Mouse (Mus musculus): ENCODE results near the gene Cidec. TPM values are rescaled to one million over a fixed set of nuclear protein-coding genes. Genes with fewer than 3 reads are reported as not detected.

The Cidec gene
- polyA plus RNA-seq, 1 experiment = not detected

DNA sequence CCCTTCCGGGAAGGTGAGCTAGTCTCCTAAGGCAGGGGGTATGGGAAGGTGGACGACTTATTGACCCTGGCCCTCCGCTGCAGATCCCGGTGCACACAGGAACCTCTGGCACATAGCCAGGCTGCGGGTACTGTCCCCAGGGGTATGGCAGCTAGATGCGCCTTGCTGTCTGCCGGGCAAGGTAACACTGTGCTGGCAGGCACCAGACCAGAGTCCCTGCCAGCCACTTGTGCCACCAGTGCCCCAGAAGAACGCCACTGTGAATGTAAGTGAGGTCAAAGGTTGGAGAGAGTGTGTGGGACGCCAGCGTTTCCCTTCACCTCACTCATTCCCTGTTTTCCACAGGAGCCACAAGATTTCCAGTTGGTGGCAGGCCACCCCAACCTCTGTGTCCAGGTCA lies 43.3 kb upstream of the Cidec start:
- Histone ChIP-seq H3K27me3 (ENCODE audit: control insufficient read depth, insufficient read depth, insufficient read length) (no peaks in the 10 kb centered on the region), H3K4me3 (ENCODE audit: insufficient read depth, poor library complexity, severe bottlenecking) (no peak overlapping the region), H3ac (ENCODE audit: control insufficient read depth, insufficient read length, low read depth) (no peak overlapping the region), H3K79me2 (ENCODE audit: control insufficient read depth, insufficient read depth) (no peaks in the 10 kb centered on the region), H3K79me3 (ENCODE audit: low read depth) (no peaks in the 10 kb centered on the region), H3K36me3 (ENCODE audit: control insufficient read depth, insufficient read depth) (no peaks in the 10 kb centered on the region)
- no peak for TF ChIP-seq CEBPB (IDR thresholded peaks at IDR 0.05; ENCODE audit: low read depth)
- TF ChIP-seq MAX (IDR thresholded peaks at IDR 0.05) = no peak
- TF ChIP-seq USF1 (IDR thresholded peaks at IDR 0.05; ENCODE audit: low read depth) = no peak
- TF ChIP-seq CTCF (IDR thresholded peaks at IDR 0.05; ENCODE audit: control insufficient read depth, insufficient read depth, insufficient read length) = no peak
- no peak for TF ChIP-seq MYOG (IDR thresholded peaks at IDR 0.05; ENCODE audit: control insufficient read depth, extremely low read depth, insufficient read length)
- no peak for TF ChIP-seq FOSL1 (IDR thresholded peaks at IDR 0.05; ENCODE audit: insufficient read depth, low read length, poor library complexity, severe bottlenecking)
- no peak for TF ChIP-seq MYOD1 (IDR thresholded peaks at IDR 0.05; ENCODE audit: control insufficient read depth, insufficient read length, low read depth)

DNA sequence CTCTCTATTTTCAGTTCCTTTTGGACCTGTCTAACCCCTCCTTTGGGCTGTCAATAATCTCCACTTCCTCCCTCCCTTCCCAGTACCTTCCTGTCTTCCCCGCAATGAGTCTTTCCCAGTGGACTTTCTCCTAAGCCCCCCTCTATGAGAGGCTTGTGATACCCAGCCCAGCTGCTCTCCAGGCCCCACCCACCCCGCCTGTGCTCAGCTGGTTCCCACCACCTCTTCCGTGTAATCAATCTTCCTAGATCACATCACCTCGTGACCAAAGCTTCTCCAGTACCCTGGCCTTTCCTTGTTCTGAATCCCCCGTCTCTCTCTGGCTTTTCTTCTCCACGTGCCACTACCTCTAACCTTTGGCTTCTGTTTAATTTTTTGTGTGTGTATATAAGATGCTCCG lies 41.8 kb upstream of the Cidec start:
- Histone ChIP-seq H3K27me3 (ENCODE audit: control insufficient read depth, insufficient read depth, insufficient read length) (no peaks in the 10 kb centered on the region), H3K4me3 (ENCODE audit: insufficient read depth, poor library complexity, severe bottlenecking) (no peak overlapping the region), H3K36me3 (ENCODE audit: control insufficient read depth, insufficient read depth) (no peaks in the 10 kb centered on the region), H3ac (ENCODE audit: control insufficient read depth, insufficient read length, low read depth) (no peak overlapping the region), H3K79me2 (ENCODE audit: control insufficient read depth, insufficient read depth) (no peaks in the 10 kb centered on the region), H3K79me3 (ENCODE audit: low read depth) (no peaks in the 10 kb centered on the region)
- TF ChIP-seq CTCF (IDR thresholded peaks at IDR 0.05; ENCODE audit: control insufficient read depth, insufficient read depth, insufficient read length) (no peak), MYOD1 (IDR thresholded peaks at IDR 0.05; ENCODE audit: control insufficient read depth, insufficient read length, low read depth) (no peak), FOSL1 (IDR thresholded peaks at IDR 0.05; ENCODE audit: insufficient read depth, low read length, poor library complexity, severe bottlenecking) (no peak)

DNA sequence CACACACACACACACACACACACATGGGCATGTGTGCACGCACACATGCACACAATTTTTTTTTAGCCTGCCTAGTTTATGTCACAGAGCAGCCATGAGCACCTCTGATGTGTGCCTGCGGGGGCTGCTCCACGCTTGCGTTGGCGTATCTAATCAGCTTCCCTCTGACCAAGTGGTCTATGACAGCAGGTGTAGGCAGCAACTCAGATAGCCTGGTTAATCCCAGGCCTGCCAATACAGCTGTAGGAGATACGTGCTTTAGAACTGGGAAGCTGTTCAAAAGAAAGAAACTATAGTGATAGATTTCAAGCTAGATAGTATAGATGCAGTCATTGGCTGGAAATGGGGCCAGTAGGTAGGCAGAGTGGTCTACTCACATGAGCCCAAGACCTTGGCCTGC lies 38.2 kb upstream of the Cidec start:
- no peaks in the 10 kb centered on the region for H3K27me3 ChIP-seq (ENCODE audit: control insufficient read depth, insufficient read depth, insufficient read length)
- H3K36me3 ChIP-seq (ENCODE audit: control insufficient read depth, insufficient read depth) = no peaks in the 10 kb centered on the region

DNA sequence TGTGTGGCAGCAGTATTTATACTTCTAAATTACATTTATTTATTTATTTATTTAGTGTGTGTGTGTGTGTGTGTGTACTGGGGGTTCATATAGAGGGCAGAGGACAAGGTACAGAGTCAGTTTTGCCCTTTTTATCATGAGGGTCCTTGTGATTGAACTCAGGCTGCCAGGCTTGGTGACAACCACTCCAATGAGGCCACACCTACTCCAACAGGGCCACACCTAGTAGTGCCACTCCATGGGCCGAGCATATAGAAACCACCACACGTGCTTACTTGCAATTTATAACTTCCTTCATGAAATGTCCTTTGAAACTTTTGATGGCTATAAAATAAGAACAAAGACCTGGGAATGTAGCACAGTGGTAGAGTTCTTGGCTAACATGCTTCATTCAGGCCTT lies 37.7 kb upstream of the Cidec start:
- H3K79me3 ChIP-seq (ENCODE audit: low read depth) = peaks cover 1% of the 10 kb centered on the region
- H3K27me3 ChIP-seq (ENCODE audit: control insufficient read depth, insufficient read depth, insufficient read length) = no peaks in the 10 kb centered on the region

More for the DNA sequence above, 38.2 kb upstream of the Cidec start:
- TF ChIP-seq MAX (IDR thresholded peaks at IDR 0.05) (no peak), MYOG (IDR thresholded peaks at IDR 0.05; ENCODE audit: control insufficient read depth, extremely low read depth, insufficient read length) (no peak), CEBPB (IDR thresholded peaks at IDR 0.05; ENCODE audit: low read depth) (no peak), CTCF (IDR thresholded peaks at IDR 0.05; ENCODE audit: control insufficient read depth, insufficient read depth, insufficient read length) (no peak), FOSL1 (IDR thresholded peaks at IDR 0.05; ENCODE audit: insufficient read depth, low read length, poor library complexity, severe bottlenecking) (no peak), USF1 (IDR thresholded peaks at IDR 0.05; ENCODE audit: low read depth) (no peak)
- Histone ChIP-seq H3K79me2 (ENCODE audit: control insufficient read depth, insufficient read depth) (no peaks in the 10 kb centered on the region), H3ac (ENCODE audit: control insufficient read depth, insufficient read length, low read depth) (no peak overlapping the region), H3K79me3 (ENCODE audit: low read depth) (peaks cover 1% of the 10 kb centered on the region), H3K4me3 (ENCODE audit: insufficient read depth, poor library complexity, severe bottlenecking) (no peak overlapping the region)

DNA sequence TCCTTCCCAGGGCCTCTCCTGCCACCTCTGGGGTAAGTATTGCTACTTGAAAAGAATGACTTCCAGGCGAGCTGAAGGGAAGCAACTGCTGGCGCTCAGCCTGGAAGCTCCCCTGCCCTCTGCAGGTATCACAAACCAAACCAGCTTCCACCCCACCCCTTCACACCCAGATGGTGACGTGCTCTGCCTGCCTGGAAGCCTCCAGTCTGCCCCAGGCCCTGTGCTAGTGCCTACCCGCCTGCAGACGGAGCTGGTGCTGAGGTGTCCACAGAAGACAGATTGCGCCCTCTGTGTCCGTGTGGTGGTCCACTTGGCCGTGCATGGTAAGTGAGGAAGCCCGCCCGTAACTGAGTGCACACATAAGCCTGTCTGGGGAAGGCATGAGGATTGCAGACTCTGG lies 36.5 kb upstream of the Cidec start:
- Histone ChIP-seq H3K27me3 (ENCODE audit: control insufficient read depth, insufficient read depth, insufficient read length) (no peaks in the 10 kb centered on the region), H3K79me3 (ENCODE audit: low read depth) (peaks cover 1% of the 10 kb centered on the region), H3K79me2 (ENCODE audit: control insufficient read depth, insufficient read depth) (no peaks in the 10 kb centered on the region), H3K36me3 (ENCODE audit: control insufficient read depth, insufficient read depth) (no peaks in the 10 kb centered on the region), H3ac (ENCODE audit: control insufficient read depth, insufficient read length, low read depth) (peak overlapping the region; percentile 59), H3K4me3 (ENCODE audit: insufficient read depth, poor library complexity, severe bottlenecking) (peak overlapping the region; percentile 39)
- no peak for TF ChIP-seq CTCF (IDR thresholded peaks at IDR 0.05; ENCODE audit: control insufficient read depth, insufficient read depth, insufficient read length)
- TF ChIP-seq MYOD1 (IDR thresholded peaks at IDR 0.05; ENCODE audit: control insufficient read depth, insufficient read length, low read depth) = no peak
- no peak for TF ChIP-seq USF1 (IDR thresholded peaks at IDR 0.05; ENCODE audit: low read depth)
- no peak for TF ChIP-seq FOSL1 (IDR thresholded peaks at IDR 0.05; ENCODE audit: insufficient read depth, low read length, poor library complexity, severe bottlenecking)
- no peak for TF ChIP-seq CEBPB (IDR thresholded peaks at IDR 0.05; ENCODE audit: low read depth)
- no peak for TF ChIP-seq MYOG (IDR thresholded peaks at IDR 0.05; ENCODE audit: control insufficient read depth, extremely low read depth, insufficient read length)
- no peak for TF ChIP-seq MAX (IDR thresholded peaks at IDR 0.05)

More for the DNA sequence above, 37.7 kb upstream of the Cidec start:
- no peaks in the 10 kb centered on the region for H3K79me2 ChIP-seq (ENCODE audit: control insufficient read depth, insufficient read depth)
- no peak overlapping the region for H3K4me3 ChIP-seq (ENCODE audit: insufficient read depth, poor library complexity, severe bottlenecking)
- no peak overlapping the region for H3ac ChIP-seq (ENCODE audit: control insufficient read depth, insufficient read length, low read depth)
- no peak for TF ChIP-seq FOSL1 (IDR thresholded peaks at IDR 0.05; ENCODE audit: insufficient read depth, low read length, poor library complexity, severe bottlenecking)
- TF ChIP-seq USF1 (IDR thresholded peaks at IDR 0.05; ENCODE audit: low read depth) = no peak
- TF ChIP-seq MAX (IDR thresholded peaks at IDR 0.05) = no peak
- no peak for TF ChIP-seq CTCF (IDR thresholded peaks at IDR 0.05; ENCODE audit: control insufficient read depth, insufficient read depth, insufficient read length)
- TF ChIP-seq MYOG (IDR thresholded peaks at IDR 0.05; ENCODE audit: control insufficient read depth, extremely low read depth, insufficient read length) = no peak
- TF ChIP-seq CEBPB (IDR thresholded peaks at IDR 0.05; ENCODE audit: low read depth) = no peak
- TF ChIP-seq MYOD1 (IDR thresholded peaks at IDR 0.05; ENCODE audit: control insufficient read depth, insufficient read length, low read depth) = no peak
- H3K36me3 ChIP-seq (ENCODE audit: control insufficient read depth, insufficient read depth) = no peaks in the 10 kb centered on the region

DNA sequence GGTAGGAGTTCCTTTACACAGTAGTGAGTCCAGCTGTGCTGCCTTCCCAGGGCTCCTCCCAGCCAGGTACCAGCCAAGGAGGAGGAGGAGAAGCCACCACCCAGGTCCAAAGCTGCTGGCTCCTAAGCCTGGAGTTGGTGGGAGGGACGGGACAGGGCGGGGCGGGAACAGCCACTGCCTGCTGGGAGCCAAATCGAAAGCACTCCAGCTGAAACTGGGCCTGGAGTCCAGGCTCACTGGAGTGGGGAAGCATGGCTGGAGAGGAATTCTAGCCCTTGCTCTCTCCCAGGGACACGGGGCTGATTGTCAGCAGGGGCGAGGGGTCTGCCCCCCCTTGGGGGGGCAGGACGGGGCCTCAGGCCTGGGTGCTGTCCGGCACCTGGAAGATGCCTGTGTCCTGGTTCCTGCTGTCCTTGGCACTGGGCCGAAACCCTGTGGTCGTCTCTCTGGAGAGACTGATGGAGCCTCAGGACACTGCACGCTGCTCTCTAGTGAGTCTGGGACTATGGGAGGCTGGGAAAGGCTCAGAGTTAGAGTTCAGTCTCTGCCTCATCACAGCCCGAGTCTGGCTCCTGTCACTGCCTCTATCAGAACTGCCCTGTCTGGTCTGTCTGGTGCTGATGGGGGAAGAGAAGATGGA lies 35.9 kb upstream of the Cidec start, which contains the start of gene Il17rc:
Gene Il17rc, plus strand, starts transcription at position 131 of the 640 bp plus-strand sequence.
- Histone ChIP-seq H3K79me2 (ENCODE audit: control insufficient read depth, insufficient read depth) (no peaks in the 10 kb centered on the region), H3K36me3 (ENCODE audit: control insufficient read depth, insufficient read depth) (no peaks in the 10 kb centered on the region), H3K4me3 (ENCODE audit: insufficient read depth, poor library complexity, severe bottlenecking) (peak within 1 kb of the TSS; percentile 39), H3K27me3 (ENCODE audit: control insufficient read depth, insufficient read depth, insufficient read length) (no peaks in the 10 kb centered on the region), H3K79me3 (ENCODE audit: low read depth) (peaks cover 1% of the 10 kb centered on the region), H3ac (ENCODE audit: control insufficient read depth, insufficient read length, low read depth) (peak within 1 kb of the TSS; percentile 59)
- TF ChIP-seq CEBPB (IDR thresholded peaks at IDR 0.05; ENCODE audit: low read depth) (no peak), MYOD1 (IDR thresholded peaks at IDR 0.05; ENCODE audit: control insufficient read depth, insufficient read length, low read depth) (no peak), FOSL1 (IDR thresholded peaks at IDR 0.05; ENCODE audit: insufficient read depth, low read length, poor library complexity, severe bottlenecking) (no peak), USF1 (IDR thresholded peaks at IDR 0.05; ENCODE audit: low read depth) (no peak)
